Mouse (Mus musculus): ENCODE measurements at regions not wholly inside any gene's neighbourhood (a gene's known extent, or its start where the extent isn't known, plus 50 kb on each side); places are given as distances from the start of the nearest gene placed in this dataset.

DNA sequence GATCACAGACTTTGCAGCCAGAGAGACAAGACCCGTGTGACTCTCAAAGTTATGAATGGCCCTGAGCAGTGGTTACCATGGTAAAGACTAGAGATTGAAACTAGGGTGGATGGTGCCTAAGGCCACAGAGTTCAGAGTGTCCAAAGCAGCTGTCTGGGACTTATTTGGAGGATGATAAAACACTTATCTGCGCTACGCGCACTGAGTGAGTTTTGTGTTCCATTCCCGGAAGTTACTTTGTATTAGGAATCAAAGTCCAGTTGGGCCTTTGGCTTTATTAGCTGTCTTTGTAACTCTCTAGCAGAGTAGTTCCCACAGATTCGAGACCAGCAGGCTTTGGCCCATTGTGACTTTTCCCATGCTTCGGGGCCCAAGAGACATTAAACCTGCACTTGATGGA is 335.9 kb downstream of the Ets1 start:
- no peak for DNase-seq
- no peak overlapping the region for H3K27ac ChIP-seq (ENCODE audit: insufficient read depth, low read depth, low read length)
- peaks cover 3% of the 10 kb centered on the region; the same call in 1 of the 2 replicates for H3K4me1 ChIP-seq (ENCODE audit: control insufficient read depth, insufficient read depth, low read length)
- 80% methylated on average over 7 of the region's 7 CpGs for WGBS
- H3K4me3 ChIP-seq (ENCODE audit: insufficient read depth, low read depth, low read length) = no peak overlapping the region
- TF ChIP-seq POLR2A (IDR thresholded peaks at IDR 0.05; ENCODE audit: low read depth, low read length) (no peak), CTCF (conservative IDR thresholded peaks at IDR 0.05; ENCODE audit: insufficient read depth, insufficient read length, low read depth, low read length) (no peak)
- H3K36me3 ChIP-seq (ENCODE audit: control insufficient read depth, insufficient read depth, low read length) = no peaks in the 10 kb centered on the region
- no peaks in the 10 kb centered on the region for H3K27me3 ChIP-seq (replicated peaks; ENCODE audit: control insufficient read depth, insufficient read depth, low read length)

GRCm38 (mm10) chr9:32972431-32973052 is 336.5 kb downstream of the Ets1 start:
- Histone ChIP-seq H3K27ac (ENCODE audit: insufficient read depth, low read depth, low read length) (no peak overlapping the region), H3K27me3 (replicated peaks; ENCODE audit: control insufficient read depth, insufficient read depth, low read length) (no peaks in the 10 kb centered on the region), H3K36me3 (ENCODE audit: control insufficient read depth, insufficient read depth, low read length) (no peaks in the 10 kb centered on the region), H3K4me1 (ENCODE audit: control insufficient read depth, insufficient read depth, low read length) (peaks cover 3% of the 10 kb centered on the region; the same call in 1 of the 2 replicates), H3K4me3 (ENCODE audit: insufficient read depth, low read depth, low read length) (no peak overlapping the region)
- 64% methylated on average over 7 of the region's 7 CpGs for WGBS
- no peak for DNase-seq
- no peak for TF ChIP-seq POLR2A (IDR thresholded peaks at IDR 0.05; ENCODE audit: low read depth, low read length)
- TF ChIP-seq CTCF (conservative IDR thresholded peaks at IDR 0.05; ENCODE audit: insufficient read depth, insufficient read length, low read depth, low read length) = no peak

- DNase-seq = no peak
- no peaks in the 10 kb centered on the region for H3K36me3 ChIP-seq (ENCODE audit: control insufficient read depth, insufficient read depth, low read length)
- H3K27me3 ChIP-seq (replicated peaks; ENCODE audit: control insufficient read depth, insufficient read depth, low read length) = no peaks in the 10 kb centered on the region; the same call in 1 of the 2 replicates
- H3K4me3 ChIP-seq (ENCODE audit: insufficient read depth, low read depth, low read length) = no peak overlapping the region
- no peaks in the 10 kb centered on the region for H3K4me1 ChIP-seq (ENCODE audit: control insufficient read depth, insufficient read depth, low read length)
- WGBS = 75% methylated on average over 7 of the region's 7 CpGs
- no peak overlapping the region for H3K27ac ChIP-seq (ENCODE audit: insufficient read depth, low read depth, low read length)
- TF ChIP-seq POLR2A (IDR thresholded peaks at IDR 0.05; ENCODE audit: low read depth, low read length) (no peak), CTCF (conservative IDR thresholded peaks at IDR 0.05; ENCODE audit: insufficient read depth, insufficient read length, low read depth, low read length) (no peak)
Observed at GRCm38 (mm10) chr9:32977732-32978131, 341.7 kb downstream of the Ets1 start.

GRCm38 (mm10) chr9:32980846-32981245 is 344.8 kb downstream of the Ets1 start:
- DNase-seq = no peak
- no peak for TF ChIP-seq POLR2A (IDR thresholded peaks at IDR 0.05; ENCODE audit: low read depth, low read length)
- TF ChIP-seq CTCF (conservative IDR thresholded peaks at IDR 0.05; ENCODE audit: insufficient read depth, insufficient read length, low read depth, low read length) = no peak
- H3K27ac ChIP-seq (ENCODE audit: insufficient read depth, low read depth, low read length) = no peak overlapping the region
- H3K4me1 ChIP-seq (ENCODE audit: control insufficient read depth, insufficient read depth, low read length) = no peaks in the 10 kb centered on the region
- H3K4me3 ChIP-seq (ENCODE audit: insufficient read depth, low read depth, low read length) = no peak overlapping the region
- H3K36me3 ChIP-seq (ENCODE audit: control insufficient read depth, insufficient read depth, low read length) = no peaks in the 10 kb centered on the region
- no peaks in the 10 kb centered on the region; the same call in 1 of the 2 replicates for H3K27me3 ChIP-seq (replicated peaks; ENCODE audit: control insufficient read depth, insufficient read depth, low read length)

- WGBS = 86% methylated on average over 2 of the region's 2 CpGs
- Histone ChIP-seq H3K36me3 (ENCODE audit: control insufficient read depth, insufficient read depth, low read length) (no peaks in the 10 kb centered on the region), H3K4me1 (ENCODE audit: control insufficient read depth, insufficient read depth, low read length) (no peaks in the 10 kb centered on the region), H3K27ac (ENCODE audit: insufficient read depth, low read depth, low read length) (no peak overlapping the region), H3K4me3 (ENCODE audit: insufficient read depth, low read depth, low read length) (no peak overlapping the region), H3K27me3 (replicated peaks; ENCODE audit: control insufficient read depth, insufficient read depth, low read length) (no peaks in the 10 kb centered on the region; the same call in 1 of the 2 replicates)
- DNase-seq = no peak
- no peak for TF ChIP-seq POLR2A (IDR thresholded peaks at IDR 0.05; ENCODE audit: low read depth, low read length)
- TF ChIP-seq CTCF (conservative IDR thresholded peaks at IDR 0.05; ENCODE audit: insufficient read depth, insufficient read length, low read depth, low read length) = no peak
Observed at GRCm38 (mm10) chr9:32983182-32983581, 347.2 kb downstream of the Ets1 start.

DNA sequence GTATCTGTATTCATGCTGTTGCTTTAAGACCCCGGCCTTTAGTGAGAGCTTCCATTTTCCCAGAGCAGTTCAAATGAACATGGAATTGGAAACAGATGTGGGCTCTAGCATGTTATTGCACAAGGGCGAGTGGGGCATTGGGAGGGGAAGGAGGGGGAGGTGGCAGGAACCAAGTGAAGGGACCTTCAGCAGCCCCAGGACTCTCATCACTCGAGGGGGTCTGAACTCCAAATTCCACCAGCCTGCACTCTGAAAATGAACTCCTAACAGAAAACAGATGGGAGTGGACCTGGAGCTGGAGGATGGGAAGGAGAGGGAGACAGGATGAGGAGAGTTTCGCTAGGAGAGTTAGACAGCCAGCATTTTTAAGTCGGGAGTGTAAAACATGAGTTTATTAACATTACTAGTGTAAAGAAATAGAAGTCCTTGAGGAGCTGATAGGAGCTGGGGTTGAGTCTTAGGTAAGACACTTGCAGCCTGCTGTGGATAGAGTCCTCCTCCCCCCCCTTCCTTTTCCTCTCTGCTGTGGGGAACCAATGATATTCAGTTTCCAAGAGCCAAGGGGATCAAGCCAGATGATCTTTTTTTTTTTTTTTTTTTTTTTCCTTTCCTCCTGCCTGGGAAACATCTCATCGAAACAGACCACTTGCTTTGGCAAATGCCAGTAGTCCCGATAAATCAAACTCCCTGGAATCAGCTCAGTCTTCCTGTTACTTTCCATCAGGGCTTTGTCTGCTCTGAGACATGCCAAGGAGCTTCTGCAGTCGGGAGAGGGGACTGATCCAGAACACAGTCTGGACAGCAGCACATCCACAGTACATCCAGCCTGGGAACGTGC is 351.0 kb downstream of the Ets1 start:
- peak; percentile 58 for DNase-seq
- Histone ChIP-seq H3K27me3 (replicated peaks; ENCODE audit: control insufficient read depth, insufficient read depth, low read length) (no peaks in the 10 kb centered on the region), H3K36me3 (ENCODE audit: control insufficient read depth, insufficient read depth, low read length) (no peaks in the 10 kb centered on the region), H3K4me3 (ENCODE audit: insufficient read depth, low read depth, low read length) (no peak overlapping the region), H3K4me1 (ENCODE audit: control insufficient read depth, insufficient read depth, low read length) (no peaks in the 10 kb centered on the region), H3K27ac (ENCODE audit: insufficient read depth, low read depth, low read length) (no peak overlapping the region)
- 39% methylated on average over 9 of the region's 9 CpGs for WGBS
- TF ChIP-seq POLR2A (IDR thresholded peaks at IDR 0.05; ENCODE audit: low read depth, low read length) = no peak
- TF ChIP-seq CTCF (conservative IDR thresholded peaks at IDR 0.05; ENCODE audit: insufficient read depth, insufficient read length, low read depth, low read length) = no peak

DNA sequence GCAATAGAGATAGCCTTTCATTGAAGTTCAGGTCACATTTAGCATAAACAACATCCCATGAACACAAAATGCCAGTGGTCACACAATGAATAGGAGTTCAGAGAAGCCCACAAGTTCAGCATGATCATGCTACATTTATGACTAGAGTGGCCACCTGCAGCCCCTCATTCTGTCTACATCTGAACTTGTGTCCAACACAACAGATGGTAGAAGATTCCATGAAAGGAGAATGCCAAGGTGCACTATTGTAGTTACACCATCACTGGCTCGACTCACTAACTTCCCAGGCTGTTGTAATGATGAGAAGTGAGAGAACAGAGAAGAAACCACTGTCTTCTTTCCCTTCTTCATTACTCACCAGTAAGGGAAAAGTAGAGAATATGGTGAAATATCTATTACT is 353.0 kb downstream of the Ets1 start:
- Histone ChIP-seq H3K27ac (ENCODE audit: insufficient read depth, low read depth, low read length) (no peak overlapping the region), H3K36me3 (ENCODE audit: control insufficient read depth, insufficient read depth, low read length) (no peaks in the 10 kb centered on the region), H3K4me3 (ENCODE audit: insufficient read depth, low read depth, low read length) (no peak overlapping the region), H3K4me1 (ENCODE audit: control insufficient read depth, insufficient read depth, low read length) (no peaks in the 10 kb centered on the region), H3K27me3 (replicated peaks; ENCODE audit: control insufficient read depth, insufficient read depth, low read length) (no peaks in the 10 kb centered on the region)
- DNase-seq = no peak
- TF ChIP-seq CTCF (conservative IDR thresholded peaks at IDR 0.05; ENCODE audit: insufficient read depth, insufficient read length, low read depth, low read length) (no peak), POLR2A (IDR thresholded peaks at IDR 0.05; ENCODE audit: low read depth, low read length) (no peak)
- WGBS = 87% methylated on average over 1 of the region's 1 CpGs
